Mouse (Mus musculus): ENCODE results near the gene Efna5.

GRCm38 (mm10) chr17:62880311-62881175 lies 574 bp downstream of the Efna5 start:
- TF ChIP-seq CTCF (IDR thresholded peaks at IDR 0.05; ENCODE audit: borderline replicate concordance, control insufficient read depth, extremely low read depth, insufficient read depth, low read length, poor library complexity) (no peak), POLR2A (IDR thresholded peaks at IDR 0.05; ENCODE audit: control insufficient read depth, extremely low read depth, insufficient read depth, low read length, poor library complexity) (no peak)
